Comparison of ENCODE assay signal across 8 mouse cellular contexts in genomic region chr11:58097621-58098365, GRCm38 (mm10). TPM values are rescaled to one million over a fixed set of nuclear protein-coding genes. Genes with fewer than 3 reads are reported as not detected.
DNase-seq lines count a peak whose midpoint lies in the region; ATAC-seq lines count a peak whose summit lies in the region.

No protein-coding gene starts in this region.

- peak overlapping the region; percentile 56 for H3K4me2 ChIP-seq in hindbrain, embryonic 13.5 days
- peak overlapping the region; percentile 63 for H3K4me2 ChIP-seq in liver, embryonic 13.5 days
- peak overlapping the region; percentile 50 for H3K4me2 ChIP-seq in neural tube, embryonic 14.5 days (ENCODE audit: low read depth, low read length)

- peaks cover 9% of the 10 kb centered on the region for H3K4me1 ChIP-seq in hindbrain, embryonic 13.5 days (replicated peaks)
- H3K4me1 ChIP-seq in liver, embryonic 13.5 days (replicated peaks), result peaks cover 14% of the 10 kb centered on the region
- H3K4me1 ChIP-seq in neural tube, embryonic 14.5 days (ENCODE audit: control insufficient read depth, insufficient read depth, low read length), result no peaks in the 10 kb centered on the region

- WGBS in hindbrain, embryonic 13.5 days, result 3% methylated on average over 23 of the region's 38 CpGs
- 2% methylated on average over 32 of the region's 38 CpGs for WGBS in liver, embryonic 13.5 days (ENCODE audit: insufficient replicate concordance)
- 6% methylated on average over 27 of the region's 38 CpGs for WGBS in neural tube, embryonic 14.5 days

- H3K36me3 ChIP-seq in hindbrain, embryonic 13.5 days, result no peaks in the 10 kb centered on the region
- no peaks in the 10 kb centered on the region for H3K36me3 ChIP-seq in liver, embryonic 13.5 days
- H3K36me3 ChIP-seq in neural tube, embryonic 14.5 days (ENCODE audit: control insufficient read depth, insufficient read depth, low read length), result no peaks in the 10 kb centered on the region

- H3K27me3 ChIP-seq in hindbrain, embryonic 13.5 days, result peaks cover 40% of the 10 kb centered on the region
- H3K27me3 ChIP-seq in liver, embryonic 13.5 days, result peaks cover 52% of the 10 kb centered on the region
- no peaks in the 10 kb centered on the region; the same call in 1 of the 2 replicates for H3K27me3 ChIP-seq in neural tube, embryonic 14.5 days (ENCODE audit: control insufficient read depth, insufficient read depth, low read length)

- H3K27ac ChIP-seq in hindbrain, embryonic 13.5 days, result no peak overlapping the region
- no peak overlapping the region for H3K27ac ChIP-seq in liver, embryonic 13.5 days
- no peak overlapping the region for H3K27ac ChIP-seq in neural tube, embryonic 14.5 days (ENCODE audit: low read depth, low read length)

- H3K4me3 ChIP-seq in hindbrain, embryonic 13.5 days, result peak overlapping the region; percentile 35
- peak overlapping the region; percentile 45 for H3K4me3 ChIP-seq in liver, embryonic 13.5 days (replicated peaks)
- peak overlapping the region; percentile 22 for H3K4me3 ChIP-seq in neural tube, embryonic 14.5 days (ENCODE audit: low read depth, low read length)

- no peak for ATAC-seq in hindbrain, embryonic 13.5 days (ENCODE audit: low FRiP score)
- ATAC-seq in liver, embryonic 13.5 days (ENCODE audit: low read depth), result 0 out of 2 replicates have a peak, but pooled peaks have one; percentile 40
- ATAC-seq in neural tube, embryonic 14.5 days (ENCODE audit: low read depth), result no peak

- DNase-seq in adrenal gland, adult 18-20 months (ENCODE audit: low spot score in 2 of 2), result peak; percentile 22 to 26
- DNase-seq in adrenal gland, postnatal 4 days (ENCODE audit: low spot score in 2 of 2), result no peak
- peak; percentile 12 to 14 for DNase-seq in urinary bladder, postnatal 36 days (ENCODE audit: low spot score in 2 of 2)
- DNase-seq in urinary bladder, postnatal 4 days (ENCODE audit: low spot score in 2 of 2), result no peak
- DNase-seq in liver, embryonic 13.5 days, result no peak
- no peak for DNase-seq in layer of hippocampus, postnatal 25 days (ENCODE audit: extremely low spot score in 1 of 2, low spot score in 1 of 2)

- no peaks in the 10 kb centered on the region for H3K9me3 ChIP-seq in hindbrain, embryonic 13.5 days
- no peaks in the 10 kb centered on the region for H3K9me3 ChIP-seq in liver, embryonic 13.5 days (replicated peaks)
- H3K9me3 ChIP-seq in neural tube, embryonic 14.5 days (ENCODE audit: control insufficient read depth, low read length), result no peaks in the 10 kb centered on the region

- H3K9ac ChIP-seq in hindbrain, embryonic 13.5 days, result peak overlapping the region; percentile 56
- peak overlapping the region; percentile 46; the same call in 1 of the 2 replicates for H3K9ac ChIP-seq in liver, embryonic 13.5 days
- peak overlapping the region; percentile 37; the same call in 1 of the 2 replicates for H3K9ac ChIP-seq in neural tube, embryonic 14.5 days (replicated peaks; ENCODE audit: low read depth, low read length)

RNA-seq across cellular contexts. Expression of gene Gm12248, which starts 4.9 kb away (rescaled TPM):
- total RNA-seq in adrenal gland, adult 18-20 months (2021), result under 1 TPM; 0.19 to 0.27 TPM
- total RNA-seq in adrenal gland, postnatal 4 days (2021), result under 1 TPM; 0.20 TPM
- 0.12 TPM in 1 of 2 replicates, not detected in the other for polyA plus RNA-seq in hindbrain, embryonic 13.5 days (2015; fragmentation: Nextera tagmentation; extraction: Ambion mirVana)
- polyA plus RNA-seq in liver, embryonic 13.5 days (2015; fragmentation: Nextera tagmentation; extraction: Ambion mirVana), result not detected in 2 replicates
- polyA plus RNA-seq in neural tube, embryonic 14.5 days (2014; fragmentation: Nextera tagmentation; extraction: Ambion mirVana), result not detected in 2 replicates
- not detected for total RNA-seq in layer of hippocampus, postnatal 25 days (2021)

RNA-seq across cellular contexts. Expression of gene Cnot8, which starts 6.2 kb away (rescaled TPM):
- total RNA-seq in adrenal gland, adult 18-20 months (2021), result 10 to 100 TPM; 40.9 to 47.1 TPM
- 10 to 100 TPM; 56.0 to 57.3 TPM for total RNA-seq in adrenal gland, postnatal 4 days (2021)
- 114 and 117 TPM in 2 replicates for polyA plus RNA-seq in hindbrain, embryonic 13.5 days (2015; fragmentation: Nextera tagmentation; extraction: Ambion mirVana)
- polyA plus RNA-seq in liver, embryonic 13.5 days (2015; fragmentation: Nextera tagmentation; extraction: Ambion mirVana), result 39.8 and 44.9 TPM in 2 replicates
- 107 and 112 TPM in 2 replicates for polyA plus RNA-seq in neural tube, embryonic 14.5 days (2014; fragmentation: Nextera tagmentation; extraction: Ambion mirVana)
- total RNA-seq in layer of hippocampus, postnatal 25 days (2021), result 10 to 100 TPM; 52.7 to 54.5 TPM

Comparison
In these comparisons a context has a peak if more than half of its experiments do, and no peak if none do; other contexts are left out.
1. DNase-seq: peak in adrenal gland, adult 18-20 months (2 of 2) and urinary bladder, postnatal 36 days (2 of 2); none in adrenal gland, postnatal 4 days (0 of 2), urinary bladder, postnatal 4 days (0 of 2), liver, embryonic 13.5 days (single experiment) and layer of hippocampus, postnatal 25 days (0 of 2).
2. Peak in every context shown above with its lines, with median percentiles within 50 percentile points of each other: H3K4me2 ChIP-seq, H3K4me3 ChIP-seq and H3K9ac ChIP-seq.